Mouse (Mus musculus) megakaryocyte, adult 5-6 weeks (primary cell): ENCODE measurements around the gene Ptch2. TPM values are rescaled to one million over a fixed set of nuclear protein-coding genes. Genes with fewer than 3 reads are reported as not detected.

Experiments
- ATAC-seq: 2 replicates; pipeline ENCODE4 v1.8.0; 2016; ENCODE audit warnings: mild to moderate bottlenecking, inconsistent platforms; ENCODE audit not compliant: poor library complexity, severe bottlenecking
- total RNA-seq, 2 experiments: library from RNA; stranded (forward) in 1 of 2; stranded (reverse) in 1 of 2; fragments of 153-499, 151-499 nt in 1 of 2; fragments of 221-1000, 200-1000 nt in 1 of 2; gene quantifications; 2 replicates each; pipeline versions ENCODE4 v1.2.3 to v1.2.4; 2015 to 2017

The Ptch2 gene
- total RNA-seq, 2 experiments from 2014 or later, result 0.11 to 0.13 TPM

DNA sequence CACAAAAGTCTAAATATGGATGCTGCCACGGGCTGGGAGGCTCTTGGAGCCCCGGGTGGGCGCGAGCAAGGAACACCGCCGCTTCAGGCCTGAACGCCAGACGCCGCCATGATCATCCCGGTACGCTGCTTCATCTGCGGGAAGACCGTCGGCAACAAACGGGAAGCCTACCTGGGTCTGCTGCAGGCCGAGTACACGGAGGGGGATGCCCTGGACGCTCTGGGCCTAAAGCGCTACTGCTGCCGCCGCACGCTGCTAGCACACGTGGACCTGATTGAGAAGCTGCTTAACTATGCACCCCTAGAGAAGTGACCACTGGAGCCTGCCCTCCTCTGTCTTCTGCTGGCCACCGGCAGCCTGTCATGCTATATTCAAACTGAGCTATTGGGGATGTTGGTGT is 52.9 kb downstream of the Ptch2 start:
- no peak for ATAC-seq

DNA sequence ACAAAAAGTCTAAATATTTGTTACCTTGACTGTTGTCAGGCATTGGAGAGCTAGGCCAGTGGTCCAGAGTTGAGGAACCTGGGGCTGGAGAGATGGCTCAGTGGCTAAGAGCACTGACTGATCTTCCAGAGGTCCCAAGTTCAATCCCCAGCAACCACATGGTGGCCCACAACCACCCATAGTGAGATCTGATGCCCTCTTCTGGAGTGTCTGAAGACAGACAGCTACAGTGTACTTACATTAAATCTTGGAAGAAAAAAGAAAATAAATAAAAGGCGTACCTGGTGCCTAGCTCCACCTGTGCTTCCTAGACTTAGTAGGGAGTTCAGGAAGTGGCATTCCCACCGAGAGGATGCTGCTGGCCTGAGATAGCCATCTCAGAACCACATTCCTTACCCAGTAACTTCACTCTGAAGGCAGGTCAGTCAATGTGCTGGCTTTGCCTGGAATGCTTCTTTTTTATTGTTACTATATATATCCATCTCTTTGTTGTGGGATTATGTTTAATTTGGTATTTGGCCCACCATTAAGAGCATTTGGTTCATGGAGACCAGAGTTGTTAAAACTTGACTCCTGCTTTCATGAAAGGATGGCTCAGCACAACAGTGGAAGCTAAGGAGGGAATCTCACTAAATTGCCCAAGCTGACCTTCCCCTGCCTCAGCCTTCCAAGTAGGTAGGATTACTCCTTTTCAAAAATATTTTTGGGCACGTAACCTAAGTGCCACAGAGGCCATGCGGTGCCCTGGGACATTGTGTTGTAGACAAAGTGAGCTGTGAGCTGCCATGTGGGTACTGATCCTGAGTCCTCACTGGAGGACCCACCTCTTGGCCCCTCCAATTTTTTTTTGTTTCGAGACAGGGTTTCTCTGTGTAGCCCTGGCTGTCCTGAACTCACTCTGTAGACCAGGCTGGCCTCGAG is 53.7 kb downstream of the Ptch2 start:
- no peak for ATAC-seq

DNA sequence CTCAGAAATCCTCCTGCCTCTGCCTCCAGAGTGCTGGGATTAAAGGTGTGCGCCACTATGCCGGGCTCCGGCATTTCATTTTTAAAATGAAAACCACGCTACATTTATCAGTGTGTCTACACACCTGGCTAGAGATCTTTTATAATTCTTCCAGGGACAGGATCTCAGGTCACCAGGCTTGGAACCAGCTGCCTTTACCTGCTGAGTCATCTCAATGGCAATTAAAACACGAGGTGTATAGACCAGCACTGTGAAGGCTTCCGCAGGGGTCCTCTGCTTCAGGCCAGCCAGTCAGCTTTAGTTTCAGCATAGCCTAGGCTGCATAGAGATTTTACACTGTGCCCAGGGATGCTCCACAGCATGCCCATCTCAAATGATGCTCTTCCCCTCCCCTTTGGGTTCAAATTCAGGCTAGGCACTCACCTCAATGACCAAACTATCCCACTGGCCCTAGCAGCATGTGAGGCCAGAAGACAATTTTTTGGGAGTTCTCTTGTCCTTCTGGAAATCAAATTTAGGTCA is 54.4 kb downstream of the Ptch2 start:
- no peak for ATAC-seq

DNA sequence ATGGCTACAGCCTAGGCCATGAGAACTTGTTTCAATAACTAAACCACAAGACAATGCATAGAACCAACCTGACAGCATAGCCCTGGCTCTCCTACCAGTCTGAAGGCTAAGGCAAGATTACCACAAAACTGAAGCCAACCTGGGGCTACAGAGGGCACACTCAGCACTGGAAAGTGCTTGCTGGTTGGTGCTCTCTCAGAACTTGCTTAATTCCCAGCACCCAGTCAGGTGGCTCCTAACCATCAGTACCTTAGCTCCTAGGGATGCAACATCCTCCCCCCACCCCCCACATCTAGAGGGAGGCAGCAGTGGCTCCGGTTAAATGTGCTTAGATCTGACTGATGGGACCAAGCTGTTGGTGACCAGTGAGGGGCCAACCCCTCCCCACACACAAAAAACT is 55.5 kb downstream of the Ptch2 start:
- no peak for ATAC-seq

DNA sequence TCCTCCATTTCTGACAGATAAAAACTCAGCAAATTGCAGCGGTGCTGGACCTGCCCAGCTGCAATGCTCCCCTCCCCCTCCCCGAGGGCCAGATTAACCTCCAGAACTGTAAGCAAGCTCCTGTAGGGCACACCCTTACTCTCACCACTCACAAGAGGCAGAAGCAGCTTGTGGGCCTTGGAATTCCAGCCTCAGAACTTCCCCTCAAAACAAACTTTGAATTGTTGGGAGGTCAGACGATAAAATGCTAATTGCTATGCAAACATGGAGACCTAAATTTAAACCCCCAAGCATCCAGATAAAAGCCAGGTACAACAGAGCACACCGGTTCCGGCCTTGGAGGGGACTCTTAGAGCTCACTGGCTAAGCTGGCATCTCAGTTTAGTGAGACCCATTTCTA is 56.8 kb downstream of the Ptch2 start:
- no peak for ATAC-seq

DNA sequence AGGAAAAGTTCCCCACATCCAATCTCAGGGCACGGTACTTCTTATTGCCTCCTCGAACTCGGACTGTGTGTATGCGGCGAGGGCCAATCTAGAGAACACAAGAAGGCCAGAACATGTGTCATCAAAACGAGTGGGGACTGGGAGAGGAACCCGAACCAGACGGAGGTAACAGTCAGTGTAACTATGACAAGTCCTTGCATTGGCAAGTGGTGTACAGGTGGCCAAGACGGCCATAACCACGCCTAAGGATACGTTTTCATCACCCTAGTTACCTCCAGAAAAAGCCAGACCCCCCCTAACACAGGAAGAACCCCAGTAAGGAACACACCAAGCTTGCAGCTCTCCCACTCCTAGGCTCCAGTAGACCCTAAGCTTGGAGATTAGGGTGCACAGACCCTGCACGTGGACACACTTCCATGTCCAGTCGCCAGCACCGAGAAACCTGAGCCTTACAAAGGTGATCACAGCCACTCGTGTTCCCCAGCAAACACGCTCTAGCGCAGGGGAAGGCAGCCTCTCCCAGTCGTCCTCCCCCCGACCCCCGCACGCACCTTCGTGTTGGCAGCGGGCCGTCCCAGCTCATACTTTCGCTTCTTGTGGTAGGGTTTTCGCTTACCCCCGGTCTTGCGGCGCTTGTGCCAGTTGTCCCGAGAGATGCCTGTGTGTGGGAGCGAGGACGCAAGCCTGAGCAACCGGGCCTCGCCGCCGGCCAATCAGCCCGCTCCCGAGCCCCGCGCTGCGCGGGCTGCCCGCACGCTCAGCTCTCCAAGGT is 59.3 kb downstream of the Ptch2 start:
- ATAC-seq, result peak; percentile 16

DNA sequence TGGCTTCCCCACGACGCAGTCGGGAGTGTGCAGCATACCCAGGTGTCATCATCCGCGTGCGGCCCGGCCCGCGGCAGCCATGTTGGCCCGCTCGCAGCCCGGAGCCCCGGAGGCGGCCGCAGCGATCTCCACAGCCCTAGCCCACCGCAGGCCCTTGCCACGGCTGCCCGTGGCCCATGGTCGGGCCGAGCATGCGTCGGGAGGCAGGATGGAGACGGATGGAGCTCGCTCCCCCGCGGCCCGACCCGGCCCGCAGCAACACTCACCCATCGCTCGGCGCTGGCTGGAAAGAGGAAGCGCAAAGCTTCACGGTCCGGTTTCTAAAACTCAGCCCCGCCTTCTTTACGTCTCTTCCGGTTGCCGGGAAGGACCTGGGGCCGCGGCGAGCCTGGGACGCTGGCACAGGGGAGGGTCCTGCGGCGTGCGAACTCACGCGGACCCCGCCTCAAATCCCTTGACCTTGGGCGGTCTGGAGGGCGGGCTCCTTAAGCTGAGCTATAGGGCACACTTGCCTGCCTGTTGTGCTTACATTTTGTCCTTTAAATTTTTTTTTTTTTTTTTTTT is 60.0 kb downstream of the Ptch2 start, which contains the start of gene Rps8:
Rps8 (minus strand) TSS at position 452 of the 564 bp plus-strand sequence.
- peak; percentile 97 for ATAC-seq

DNA sequence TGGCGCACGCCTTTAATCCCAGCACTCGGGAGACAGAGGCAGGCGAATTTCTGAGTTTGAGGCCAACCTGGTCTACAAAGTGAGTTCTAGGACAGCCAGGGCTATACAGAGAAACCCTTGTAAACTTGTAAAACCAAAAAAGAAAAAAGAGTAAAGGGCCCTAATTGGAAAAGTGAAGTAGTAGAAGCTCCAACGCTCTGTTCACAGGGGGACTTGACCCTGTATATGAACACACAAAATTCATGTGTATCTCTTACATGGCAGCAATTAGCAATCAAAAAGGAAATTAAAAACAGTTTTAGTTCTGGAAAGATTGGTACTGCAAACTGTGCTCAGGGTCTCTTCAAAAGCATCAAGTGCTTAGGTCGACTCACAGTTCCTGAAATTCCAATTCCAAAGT is 60.5 kb downstream of the Ptch2 start:
- ATAC-seq, result no peak

DNA sequence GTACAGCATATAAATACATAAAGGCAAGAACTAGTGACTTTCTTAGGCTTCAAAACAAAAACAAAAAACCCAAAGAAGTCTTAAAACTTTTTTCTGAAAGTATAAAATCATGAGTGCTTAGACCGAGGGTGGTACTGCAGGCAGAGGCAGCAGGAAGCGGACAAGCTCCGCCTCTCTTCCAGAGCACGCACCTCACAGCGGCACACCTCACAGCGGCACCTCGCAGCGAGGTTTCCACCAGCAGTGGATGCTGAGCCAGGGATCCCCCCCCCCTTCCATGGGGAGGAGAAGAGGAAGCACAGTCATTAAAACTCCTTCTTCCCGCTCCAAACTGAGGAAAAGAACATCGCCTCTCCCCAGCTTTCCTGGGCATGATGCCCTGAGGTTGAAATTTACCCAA is 63.8 kb downstream of the Ptch2 start:
- no peak for ATAC-seq

DNA sequence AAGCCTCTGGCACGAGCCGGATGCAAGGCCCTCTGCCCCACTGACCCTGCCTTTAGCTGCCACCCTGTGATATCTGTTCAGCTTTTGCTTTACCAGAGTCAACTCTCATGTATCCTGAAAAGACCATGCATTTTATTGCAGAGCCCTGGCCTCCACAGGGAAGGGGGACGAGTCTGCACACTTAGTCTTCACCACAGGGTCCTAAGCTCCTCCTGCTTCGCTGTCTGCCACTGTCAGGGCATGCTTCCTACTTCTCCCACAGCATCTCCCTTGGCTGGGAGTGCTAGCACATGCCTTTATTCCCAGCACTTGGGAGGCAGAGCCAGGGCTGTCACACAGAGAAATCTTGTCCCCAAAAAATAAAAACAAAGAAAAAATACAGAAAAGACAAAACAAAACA is 65.3 kb downstream of the Ptch2 start:
- ATAC-seq, result no peak

Other genes with a start within 250 kb of the Ptch2 start
- gene Zswim5, start 218.7 kb upstream of the Ptch2 start, total RNA-seq (2015), result 0.02 and 0.16 TPM in 2 replicates
- not detected in 2 replicates for gene Zswim5, start 218.7 kb upstream of the Ptch2 start, total RNA-seq (2017)
- gene Urod, start 101.7 kb upstream of the Ptch2 start, total RNA-seq (2015), result 48.9 and 55.7 TPM in 2 replicates
- gene Urod, start 101.7 kb upstream of the Ptch2 start, total RNA-seq (2017), result 32.0 and 46.4 TPM in 2 replicates
- 9.5 and 10.1 TPM in 2 replicates for gene Hectd3, start 100.8 kb upstream of the Ptch2 start, total RNA-seq (2015)
- 18.9 and 20.0 TPM in 2 replicates for gene Hectd3, start 100.8 kb upstream of the Ptch2 start, total RNA-seq (2017)
- 10.9 and 18.2 TPM in 2 replicates for gene Eif2b3, start 76.7 kb upstream of the Ptch2 start, total RNA-seq (2015)
- gene Eif2b3, start 76.7 kb upstream of the Ptch2 start, total RNA-seq (2017), result 11.3 and 20.2 TPM in 2 replicates
- 5.3 and 5.9 TPM in 2 replicates for gene Btbd19, start 29.6 kb downstream of the Ptch2 start, total RNA-seq (2015)
- 10.4 and 11.1 TPM in 2 replicates for gene Btbd19, start 29.6 kb downstream of the Ptch2 start, total RNA-seq (2017)
- gene Tctex1d4, start 30.7 kb downstream of the Ptch2 start, total RNA-seq (2015), result 2.1 TPM in 1 of 2 replicates, not detected in the other
- gene Tctex1d4, start 30.7 kb downstream of the Ptch2 start, total RNA-seq (2017), result 0.53 and 2.8 TPM in 2 replicates
- 4.9 and 6.2 TPM in 2 replicates for gene Plk3, start 37.9 kb downstream of the Ptch2 start, total RNA-seq (2015)
- gene Plk3, start 37.9 kb downstream of the Ptch2 start, total RNA-seq (2017), result 3.0 and 4.2 TPM in 2 replicates
- gene Rps8, start 60.2 kb downstream of the Ptch2 start, total RNA-seq (2015), result 2,618 and 2,625 TPM in 2 replicates
- gene Rps8, start 60.2 kb downstream of the Ptch2 start, total RNA-seq (2017), result 984 and 1,065 TPM in 2 replicates
- 30.3 and 30.4 TPM in 2 replicates for gene Kif2c, start 86.6 kb downstream of the Ptch2 start, total RNA-seq (2015)
- gene Kif2c, start 86.6 kb downstream of the Ptch2 start, total RNA-seq (2017), result 44.9 and 50.4 TPM in 2 replicates
- 0.36 and 1.5 TPM in 2 replicates for gene Tmem53, start 155.9 kb downstream of the Ptch2 start, total RNA-seq (2015)
- gene Tmem53, start 155.9 kb downstream of the Ptch2 start, total RNA-seq (2017), result 0.33 and 1.1 TPM in 2 replicates
- gene Armh1, start 156.1 kb downstream of the Ptch2 start, total RNA-seq (2015), result 0.36 TPM in 1 of 2 replicates, not detected in the other
- not detected in 2 replicates for gene Armh1, start 156.1 kb downstream of the Ptch2 start, total RNA-seq (2017)